Mouse (Mus musculus): ENCODE measurements around the gene Mfap5.
"Not testable (repeated sequence)": the region's sequence is repeated elsewhere in the genome, so short reads cannot be mapped to it uniquely, and the experiment has no call there.

The Mfap5 gene

DNA sequence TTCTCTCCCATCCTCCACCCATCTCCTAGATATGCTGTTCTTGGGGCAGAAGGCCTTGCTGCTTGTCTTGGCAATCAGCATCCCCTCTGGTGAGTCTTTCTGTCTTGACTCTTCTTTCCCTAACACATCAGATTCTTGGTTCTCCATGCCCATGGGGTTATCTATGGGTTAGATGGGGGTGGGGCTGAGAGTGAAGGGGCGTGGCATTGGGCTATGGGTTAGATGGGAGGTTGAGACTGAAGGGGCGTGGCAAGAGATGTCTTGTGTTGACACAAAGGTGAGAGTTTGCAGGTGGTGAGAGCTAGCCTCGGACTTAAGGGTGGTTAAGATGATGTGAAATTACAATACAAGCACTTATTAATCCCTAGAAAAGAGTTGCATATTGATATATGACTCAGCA, 8.7 kb downstream of the Mfap5 start:
- no peak for DNase-seq

DNA sequence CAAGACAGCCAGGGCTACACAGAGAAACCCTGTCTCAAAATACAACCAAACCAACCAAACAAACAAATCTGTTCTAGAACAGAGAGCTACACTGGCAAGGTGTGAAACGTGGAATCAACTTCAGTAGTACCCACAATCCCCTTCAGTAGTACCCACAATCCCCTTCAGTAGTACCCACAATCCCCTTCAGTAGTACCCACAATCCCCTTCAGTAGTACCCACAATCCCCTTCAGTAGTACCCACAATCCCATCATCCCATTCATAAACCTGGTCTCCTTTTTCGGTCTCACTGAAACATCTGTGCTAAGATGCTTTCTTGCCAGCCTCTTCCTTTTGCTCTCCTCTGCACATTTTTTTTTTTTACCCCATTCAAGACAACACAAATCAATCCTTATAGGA, 10.1 kb downstream of the Mfap5 start:
- DNase-seq, result not testable (repeated sequence)

DNA sequence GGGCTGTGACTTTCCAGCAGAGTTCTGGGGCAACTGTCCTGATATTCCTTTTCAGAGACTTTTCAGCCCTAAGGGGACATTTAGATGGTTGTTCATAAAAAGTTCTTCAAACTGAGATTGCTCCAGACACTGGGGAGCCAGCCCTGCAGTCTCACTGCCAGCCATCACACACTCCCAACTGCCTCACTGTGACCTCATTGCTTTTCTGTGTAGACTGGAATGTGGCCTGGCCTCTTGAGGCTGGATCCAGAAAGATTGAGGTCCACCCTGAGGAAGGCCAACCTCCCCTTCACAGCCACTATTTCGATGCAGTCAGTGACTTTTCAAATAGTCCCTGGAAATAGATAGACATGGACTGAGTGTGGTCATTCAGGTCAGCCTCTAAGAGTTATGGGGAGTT, 12.0 kb downstream of the Mfap5 start:
- DNase-seq, result no peak

GRCm38 (mm10) chr6:122519384-122519783, 13.7 kb downstream of the Mfap5 start:
- DNase-seq, result no peak

- no peak for DNase-seq
Measured at GRCm38 (mm10) chr6:122522595-122522994, 16.9 kb downstream of the Mfap5 start.

GRCm38 (mm10) chr6:122523289-122523688, 17.6 kb downstream of the Mfap5 start:
- DNase-seq, result no peak

- DNase-seq, result no peak
Measured at GRCm38 (mm10) chr6:122527596-122527995, 22.0 kb downstream of the Mfap5 start.

- no peak for DNase-seq
Measured at GRCm38 (mm10) chr6:122528136-122528535, 22.5 kb downstream of the Mfap5 start.

DNA sequence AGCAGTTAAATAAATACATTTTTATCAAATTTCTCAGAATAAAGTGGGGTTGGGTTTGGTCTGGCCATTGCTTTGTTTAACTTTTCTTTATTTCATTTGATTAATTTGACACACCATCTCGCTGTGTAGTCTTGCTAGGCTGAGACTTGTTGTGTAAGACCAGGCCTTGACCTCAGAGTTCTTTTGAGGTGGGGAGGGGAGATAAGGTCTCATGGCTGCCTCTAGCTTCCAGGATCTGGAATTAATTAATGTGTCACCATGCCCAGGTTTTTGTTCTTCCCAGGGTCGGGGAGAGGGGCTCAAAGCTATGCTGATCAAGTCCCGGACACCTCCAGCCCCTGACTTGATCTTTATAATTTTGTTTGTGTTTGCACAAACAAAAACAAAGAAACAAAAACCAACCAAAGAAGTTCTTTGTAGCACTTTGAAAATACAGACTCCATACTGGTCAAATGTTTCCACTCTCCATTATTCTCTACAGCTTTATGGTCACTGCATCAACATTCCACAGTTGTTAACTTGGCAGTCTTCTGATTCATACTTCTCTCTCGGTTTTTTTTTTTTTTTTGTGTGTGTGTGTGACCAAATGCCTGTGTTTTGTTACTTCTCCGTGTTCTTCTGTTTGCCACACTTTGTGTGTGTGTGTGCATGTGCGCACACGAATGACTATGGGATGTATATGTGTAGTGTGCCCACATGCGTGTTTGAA, 26.0 kb downstream of the Mfap5 start:
- no peak for DNase-seq

DNA sequence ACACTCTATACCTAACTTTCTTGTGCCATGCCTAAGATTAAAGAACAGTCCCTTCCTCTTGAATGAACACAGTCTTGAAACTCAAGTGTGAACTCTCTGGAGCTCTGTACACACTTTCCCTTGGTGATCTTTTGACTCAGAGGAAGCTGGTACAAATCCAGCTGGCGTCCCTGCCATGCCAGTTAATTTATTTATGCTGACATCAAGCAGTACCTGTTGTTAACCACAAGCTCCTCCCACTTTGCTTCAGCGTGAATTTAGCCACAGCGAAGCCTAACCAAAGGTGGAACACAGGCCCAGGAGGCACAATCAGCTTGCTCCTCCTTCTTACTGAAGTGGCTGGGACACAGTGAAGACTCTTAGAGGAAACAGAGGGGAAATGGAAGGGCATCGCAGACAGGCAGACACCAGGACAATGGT, 27.2 kb downstream of the Mfap5 start:
- no peak for DNase-seq

GRCm38 (mm10) chr6:122534032-122534431, 28.4 kb downstream of the Mfap5 start:
- no peak for DNase-seq

- no peak for DNase-seq
Measured at GRCm38 (mm10) chr6:122539564-122539963, 33.9 kb downstream of the Mfap5 start.

- not testable (repeated sequence) for DNase-seq
Measured at GRCm38 (mm10) chr6:122542459-122542858, 36.8 kb downstream of the Mfap5 start.

DNA sequence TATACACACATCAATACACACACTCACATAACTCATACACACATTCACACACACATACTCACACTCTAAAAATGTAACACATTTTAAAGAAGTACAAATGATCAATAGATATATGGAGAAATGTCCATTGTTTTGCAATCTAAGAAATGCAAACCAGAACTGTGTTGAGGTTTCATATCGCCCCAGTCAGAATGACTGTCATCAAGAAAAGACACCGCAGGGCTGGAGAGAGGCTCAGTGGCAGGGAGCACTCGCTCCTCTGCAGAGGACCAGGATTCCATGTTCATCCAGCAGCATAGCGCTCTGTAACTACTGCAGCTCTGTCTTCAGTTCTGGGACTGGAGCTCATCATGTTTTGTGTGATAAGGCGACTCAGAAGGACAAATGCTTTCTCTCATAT, 37.9 kb downstream of the Mfap5 start:
- no peak for DNase-seq

DNA sequence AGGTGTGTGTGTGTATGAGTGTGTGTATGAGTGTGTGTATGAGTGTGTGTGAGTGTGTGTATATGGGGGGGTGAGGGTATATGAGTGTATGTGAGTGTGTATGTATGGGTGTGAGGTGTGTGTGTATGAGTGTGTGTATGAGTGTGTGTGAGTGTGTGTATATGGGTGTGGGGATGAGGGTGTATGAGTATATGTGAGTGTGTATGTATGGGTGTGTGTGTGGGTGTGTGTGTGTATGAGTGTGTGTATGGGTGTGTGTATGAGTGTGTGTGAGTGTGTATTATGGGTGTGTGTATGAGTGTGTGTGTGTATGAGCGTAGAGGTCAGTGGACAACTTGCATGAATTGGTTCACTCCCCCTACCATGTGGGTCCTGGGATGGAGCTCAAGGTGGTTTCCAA, 39.0 kb downstream of the Mfap5 start:
- DNase-seq, result no peak

DNA sequence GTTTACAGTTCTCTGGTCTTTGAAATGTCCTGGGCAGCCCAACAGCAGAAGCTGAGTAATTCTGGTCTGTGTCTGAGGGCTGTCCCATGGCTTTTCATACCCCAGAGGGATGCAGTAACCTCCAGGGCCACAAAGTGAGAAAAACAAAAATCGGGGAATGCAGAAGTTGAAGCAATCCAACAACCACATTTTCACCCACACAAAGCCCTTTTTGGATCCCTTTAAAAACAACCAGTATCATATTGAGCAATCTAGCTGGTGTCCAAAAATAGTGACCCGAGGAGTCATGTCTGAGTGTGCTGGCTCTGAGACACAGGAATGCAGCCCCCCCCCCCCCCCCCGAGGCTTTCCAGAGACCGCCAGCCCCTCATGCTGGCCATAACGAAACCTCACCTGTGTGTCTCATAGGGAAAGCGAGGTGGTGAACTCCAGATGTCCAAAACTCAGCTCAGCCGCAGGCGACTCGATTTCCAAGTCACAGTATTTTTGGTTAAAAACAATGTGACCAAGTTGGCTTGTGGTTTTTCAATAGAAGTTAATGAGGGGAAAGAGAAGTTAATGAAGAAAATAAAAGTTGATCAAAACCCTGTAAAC, 39.7 kb downstream of the Mfap5 start:
- no peak for DNase-seq

DNA sequence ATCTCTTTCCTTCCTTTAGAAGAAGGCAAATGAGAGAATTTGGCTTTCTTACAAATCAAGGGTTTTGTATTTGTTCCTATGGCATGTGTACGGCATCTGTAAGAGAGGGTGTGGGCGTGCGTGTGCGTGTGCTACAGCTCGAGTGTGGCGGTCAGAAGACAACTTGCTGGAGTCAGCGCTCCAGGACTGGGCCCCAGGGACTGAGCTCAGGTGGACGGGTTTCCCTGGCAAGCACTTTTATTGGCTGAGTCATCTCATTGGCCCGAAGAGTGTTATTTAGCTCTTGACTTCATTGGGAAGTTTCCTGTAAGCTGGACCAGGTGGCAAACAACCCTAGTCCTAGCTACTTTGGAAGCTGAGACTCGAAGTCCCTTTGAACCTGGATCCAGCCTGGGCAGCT, 40.3 kb downstream of the Mfap5 start:
- no peak for DNase-seq

DNA sequence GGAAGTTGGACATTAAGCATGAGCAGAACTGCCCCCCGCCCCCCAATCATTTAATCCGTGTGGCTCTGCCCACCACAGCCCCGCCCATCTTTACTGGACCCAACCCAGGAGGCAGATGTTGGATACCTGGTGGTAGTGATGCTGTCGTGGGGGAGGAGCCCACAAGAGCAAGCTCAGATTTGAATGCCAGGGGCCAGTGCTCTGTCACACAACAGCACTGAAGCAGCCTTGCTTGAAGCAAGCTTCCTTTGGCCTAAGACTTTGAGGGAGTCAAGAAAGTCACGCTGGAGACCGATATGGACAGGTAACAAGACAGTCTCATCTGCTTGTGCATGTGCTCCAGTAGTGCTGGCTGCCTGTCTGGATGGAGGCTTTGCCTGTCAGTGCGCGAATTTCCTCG, 48.0 kb downstream of the Mfap5 start, which contains the start of gene Aicda:
Gene Aicda (plus strand): TSS at position 196 of the 400 bp plus-strand sequence.
- DNase-seq, result no peak

GRCm38 (mm10) chr6:122554102-122554501, 48.5 kb downstream of the Mfap5 start:
- DNase-seq, result no peak

DNA sequence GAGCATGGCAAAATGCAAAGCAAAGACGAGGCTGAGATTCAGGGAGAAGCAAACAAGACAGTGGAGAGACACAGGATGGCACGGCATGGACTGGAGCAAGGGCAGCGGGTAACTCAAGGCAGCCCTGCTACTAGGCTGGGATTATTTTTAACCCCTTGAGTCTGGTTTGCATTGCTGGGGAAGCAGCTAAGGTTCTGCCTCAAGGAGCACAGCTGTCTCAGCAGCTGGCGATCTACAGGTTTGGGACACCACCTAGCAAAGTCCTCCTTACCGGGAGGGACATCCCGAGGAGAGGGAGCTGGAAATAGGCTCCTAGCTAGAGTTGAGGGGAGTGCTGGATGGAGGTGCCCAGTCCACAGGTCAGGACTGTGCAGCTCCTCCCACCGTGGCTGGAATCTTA, 49.6 kb downstream of the Mfap5 start:
- DNase-seq, result no peak

DNA sequence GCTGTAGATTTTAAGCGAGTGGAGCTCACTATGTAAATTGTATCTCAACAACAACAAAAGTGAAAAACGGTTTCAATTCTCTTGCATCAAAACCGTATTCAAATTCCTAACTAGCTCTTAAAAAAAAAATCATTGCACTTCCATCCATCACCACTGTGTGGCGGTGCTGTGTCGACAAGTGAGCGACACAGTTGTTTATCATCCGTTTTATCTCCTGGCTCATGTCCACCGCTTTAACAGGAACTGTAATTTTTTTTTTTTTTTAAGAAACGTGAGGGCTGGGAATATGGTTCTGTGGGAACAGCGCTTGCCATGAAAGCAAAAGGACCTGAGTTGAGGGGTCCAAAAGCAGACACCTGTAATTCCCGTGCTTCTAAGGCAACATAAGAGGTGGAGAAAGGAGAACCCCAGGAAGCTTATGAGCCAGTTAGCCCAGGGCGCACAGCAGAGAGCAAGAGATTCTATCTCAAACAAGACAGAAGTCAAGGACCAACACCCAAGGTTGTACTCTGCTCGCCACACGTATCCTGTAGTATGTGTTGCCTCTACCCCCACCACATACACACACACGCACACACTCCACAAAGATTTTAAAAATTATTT, 51.4 kb downstream of the Mfap5 start:
- peak; percentile 43 for DNase-seq

DNA sequence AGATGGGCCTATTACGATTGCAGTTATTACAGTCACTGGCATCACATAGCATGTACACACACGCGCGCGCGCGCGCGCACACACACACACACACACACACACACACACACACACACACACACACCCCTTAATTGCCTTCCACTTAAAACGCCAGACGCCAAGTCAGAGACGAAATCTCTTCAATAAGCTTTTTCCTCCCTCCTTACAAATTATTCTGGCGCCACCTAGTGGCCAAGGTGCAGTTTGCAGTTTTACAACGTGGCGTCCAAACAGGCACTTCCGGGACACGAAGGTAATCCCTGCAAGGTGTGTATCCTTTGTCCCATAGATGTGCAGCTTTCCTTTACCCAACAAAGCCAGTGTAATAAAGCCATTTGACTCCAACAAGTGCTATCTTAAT, 54.8 kb downstream of the Mfap5 start:
- DNase-seq, result peak; percentile 44

DNA sequence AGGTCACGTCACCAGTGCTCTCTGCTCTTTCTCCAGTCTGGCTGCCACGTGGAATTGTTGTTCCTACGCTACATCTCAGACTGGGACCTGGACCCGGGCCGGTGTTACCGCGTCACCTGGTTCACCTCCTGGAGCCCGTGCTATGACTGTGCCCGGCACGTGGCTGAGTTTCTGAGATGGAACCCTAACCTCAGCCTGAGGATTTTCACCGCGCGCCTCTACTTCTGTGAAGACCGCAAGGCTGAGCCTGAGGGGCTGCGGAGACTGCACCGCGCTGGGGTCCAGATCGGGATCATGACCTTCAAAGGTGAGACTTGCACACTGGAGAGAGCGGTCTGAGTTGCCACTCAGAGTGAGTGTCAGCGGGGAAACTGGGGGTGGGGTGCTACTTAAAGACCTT, 55.4 kb downstream of the Mfap5 start:
- DNase-seq, result no peak

DNA sequence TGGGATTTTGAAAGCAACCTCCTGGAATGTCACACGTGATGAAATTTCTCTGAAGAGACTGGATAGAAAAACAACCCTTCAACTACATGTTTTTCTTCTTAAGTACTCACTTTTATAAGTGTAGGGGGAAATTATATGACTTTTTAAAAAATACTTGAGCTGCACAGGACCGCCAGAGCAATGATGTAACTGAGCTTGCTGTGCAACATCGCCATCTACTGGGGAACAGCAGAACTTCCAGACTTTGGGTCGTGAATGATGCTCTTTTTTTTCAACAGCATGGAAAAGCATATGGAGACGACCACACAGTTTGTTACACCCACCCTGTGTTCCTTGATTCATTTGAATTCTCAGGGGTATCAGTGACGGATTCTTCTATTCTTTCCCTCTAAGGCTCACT, 56.8 kb downstream of the Mfap5 start:
- peak; percentile 42 for DNase-seq
